Comparison of ENCODE assay signal across 8 mouse cellular contexts in the genomic region with DNA sequence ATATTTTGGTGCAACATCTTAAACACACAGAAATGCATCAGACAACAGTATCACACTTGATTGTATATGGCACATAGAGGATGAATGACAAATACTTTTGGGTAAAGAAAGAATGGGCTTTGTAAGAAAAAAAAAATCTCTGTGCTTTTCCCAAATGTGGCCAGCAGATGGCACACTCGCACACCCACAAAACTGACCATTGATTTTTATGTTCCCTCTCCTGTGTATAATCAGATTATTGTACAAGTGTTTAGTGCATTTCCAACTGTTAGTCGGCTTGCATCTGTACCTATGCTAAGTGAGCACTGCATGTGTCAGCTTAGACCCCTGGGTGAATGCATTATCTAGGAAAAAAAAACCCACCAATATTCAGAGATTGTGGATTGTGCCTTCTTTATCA. TPM values are rescaled to one million over a fixed set of nuclear protein-coding genes. Genes with fewer than 3 reads are reported as not detected.
DNase-seq lines count a peak whose midpoint lies in the region; ATAC-seq lines count a peak whose summit lies in the region.

No protein-coding gene starts in this region.

- peak; percentile 73 for DNase-seq in hindbrain, embryonic 14.5 days (ENCODE audit: low spot score)
- DNase-seq in thymus, postnatal 4 days, result peak; percentile 18
- DNase-seq in thymus, adult 18-20 months, result no peak
- peak; percentile 36 to 62 for DNase-seq in cerebellum, postnatal 36 days
- DNase-seq in limb, embryonic 10.5 days (ENCODE audit: low spot score), result peak; percentile 53
- no peak for DNase-seq in T-cell, adult 2 months (ENCODE audit: low spot score)
- DNase-seq in right cerebral cortex, postnatal 14 days, result no peak

- no peaks in the 10 kb centered on the region for H3K27me3 ChIP-seq in hindbrain, embryonic 14.5 days (ENCODE audit: control insufficient read depth, insufficient read depth, low read length)
- H3K27me3 ChIP-seq in hindbrain, embryonic 13.5 days, result no peaks in the 10 kb centered on the region
- no peaks in the 10 kb centered on the region for H3K27me3 ChIP-seq in limb, embryonic 10.5 days (ENCODE audit: low read depth, poor library complexity, severe bottlenecking)

- WGBS in hindbrain, embryonic 14.5 days, result 1% methylated on average over 2 of the region's 2 CpGs
- WGBS in hindbrain, embryonic 13.5 days, result 7% methylated on average over 2 of the region's 2 CpGs
- 11% methylated on average over 2 of the region's 2 CpGs for WGBS in limb, embryonic 10.5 days

- no peaks in the 10 kb centered on the region for H3K4me1 ChIP-seq in hindbrain, embryonic 14.5 days (replicated peaks; ENCODE audit: control insufficient read depth, insufficient read depth, low read length)
- H3K4me1 ChIP-seq in hindbrain, embryonic 13.5 days (replicated peaks), result no peaks in the 10 kb centered on the region
- no peaks in the 10 kb centered on the region for H3K4me1 ChIP-seq in limb, embryonic 10.5 days

- no peak overlapping the region for H3K9ac ChIP-seq in hindbrain, embryonic 14.5 days
- H3K9ac ChIP-seq in hindbrain, embryonic 13.5 days, result no peak overlapping the region

- ATAC-seq in hindbrain, embryonic 14.5 days (ENCODE audit: low FRiP score), result no peak
- no peak for ATAC-seq in hindbrain, embryonic 13.5 days (ENCODE audit: low FRiP score)

- no peak overlapping the region for H3K4me2 ChIP-seq in hindbrain, embryonic 14.5 days (replicated peaks)
- H3K4me2 ChIP-seq in hindbrain, embryonic 13.5 days, result no peak overlapping the region

- H3K9me3 ChIP-seq in hindbrain, embryonic 14.5 days (ENCODE audit: control insufficient read depth, low read length), result no peaks in the 10 kb centered on the region
- H3K9me3 ChIP-seq in hindbrain, embryonic 13.5 days, result no peaks in the 10 kb centered on the region
- no peaks in the 10 kb centered on the region for H3K9me3 ChIP-seq in limb, embryonic 10.5 days (replicated peaks)

- H3K4me3 ChIP-seq in hindbrain, embryonic 14.5 days (replicated peaks; ENCODE audit: low read length), result no peak overlapping the region
- no peak overlapping the region for H3K4me3 ChIP-seq in hindbrain, embryonic 13.5 days
- no peak overlapping the region for H3K4me3 ChIP-seq in limb, embryonic 10.5 days

- H3K27ac ChIP-seq in hindbrain, embryonic 14.5 days, result no peak overlapping the region
- no peak overlapping the region for H3K27ac ChIP-seq in hindbrain, embryonic 13.5 days
- H3K27ac ChIP-seq in limb, embryonic 10.5 days, result no peak overlapping the region

- H3K36me3 ChIP-seq in hindbrain, embryonic 14.5 days (replicated peaks; ENCODE audit: control insufficient read depth, insufficient read depth), result no peaks in the 10 kb centered on the region
- H3K36me3 ChIP-seq in hindbrain, embryonic 13.5 days, result no peaks in the 10 kb centered on the region
- no peaks in the 10 kb centered on the region for H3K36me3 ChIP-seq in limb, embryonic 10.5 days

RNA-seq across cellular contexts. Expression of a gene that starts 56.4 kb away (rescaled TPM):
- not detected in 2 replicates for polyA plus RNA-seq in hindbrain, embryonic 14.5 days (2014; fragmentation: Nextera tagmentation; extraction: Ambion mirVana)
- polyA plus RNA-seq in hindbrain, embryonic 13.5 days (2015; fragmentation: Nextera tagmentation; extraction: Ambion mirVana), result not detected in 2 replicates
- polyA plus RNA-seq in limb, embryonic 10.5 days (2016; fragmentation: Nextera tagmentation; extraction: Ambion mirVana), result not detected in 2 replicates

Comparison
In these comparisons a context has a peak if more than half of its experiments do, and no peak if none do; other contexts are left out.
1. DNase-seq: peak in hindbrain, embryonic 14.5 days (single experiment), thymus, postnatal 4 days (single experiment), cerebellum, postnatal 36 days (2 of 2) and limb, embryonic 10.5 days (single experiment); none in thymus, adult 18-20 months (0 of 2), T-cell, adult 2 months (single experiment) and right cerebral cortex, postnatal 14 days (single experiment).